Mouse (Mus musculus): ENCODE data around the gene Epc2. TPM values are rescaled to one million over a fixed set of nuclear protein-coding genes. Genes with fewer than 3 reads are reported as not detected.

Gene Epc2
- 10 to 100 TPM; 11.0 to 12.5 TPM for polyA plus RNA-seq (2017; shearing (Covaris generic))

GRCm38 (mm10) chr2:49450931-49451636 lies at the start of gene Epc2:
TSS of gene Epc2 (plus strand) at chr2:49451486.
- ATAC-seq, result peak; percentile 17

GRCm38 (mm10) chr2:49405954-49406353 lies 45.3 kb upstream of the Epc2 start:
- ATAC-seq, result no peak

GRCm38 (mm10) chr2:49411685-49412084 lies 39.6 kb upstream of the Epc2 start:
- no peak for ATAC-seq

GRCm38 (mm10) chr2:49412576-49412975 lies 38.7 kb upstream of the Epc2 start:
- ATAC-seq, result no peak

GRCm38 (mm10) chr2:49415868-49416267 lies 35.4 kb upstream of the Epc2 start:
- no peak for ATAC-seq

- ATAC-seq, result peak; percentile 81
These were observed 34.2 kb upstream of the Epc2 start for GRCm38 (mm10) chr2:49417018-49417604.

GRCm38 (mm10) chr2:49420396-49420795 lies 30.9 kb upstream of the Epc2 start:
- ATAC-seq, result no peak

GRCm38 (mm10) chr2:49423857-49424256 lies 27.4 kb upstream of the Epc2 start:
- no peak for ATAC-seq

- no peak for ATAC-seq
These were observed 26.5 kb upstream of the Epc2 start for GRCm38 (mm10) chr2:49424788-49425187.

- no peak for ATAC-seq
These were observed 25.1 kb upstream of the Epc2 start for GRCm38 (mm10) chr2:49426175-49426574.

- ATAC-seq, result no peak
These were observed 20.3 kb upstream of the Epc2 start for GRCm38 (mm10) chr2:49431015-49431414.

GRCm38 (mm10) chr2:49433211-49433610 lies 18.1 kb upstream of the Epc2 start:
- ATAC-seq, result no peak

- no peak for ATAC-seq
These were observed 5.0 kb upstream of the Epc2 start for GRCm38 (mm10) chr2:49446238-49446637.

- ATAC-seq, result no peak
These were observed 3.5 kb upstream of the Epc2 start for GRCm38 (mm10) chr2:49447586-49448475.

GRCm38 (mm10) chr2:49450467-49450866 lies 819 bp upstream of the Epc2 start:
- ATAC-seq, result no peak

- peak; percentile 73 for ATAC-seq
These were observed 438 bp downstream of the Epc2 start for GRCm38 (mm10) chr2:49451637-49452211.

- peak; percentile 83 for ATAC-seq
These were observed 1.3 kb downstream of the Epc2 start for GRCm38 (mm10) chr2:49452451-49453081.

- peak; percentile 18 for ATAC-seq
These were observed 6.5 kb downstream of the Epc2 start for GRCm38 (mm10) chr2:49457797-49458196.

- no peak for ATAC-seq
These were observed 14.5 kb downstream of the Epc2 start for GRCm38 (mm10) chr2:49465672-49466222.

GRCm38 (mm10) chr2:49467038-49467437 lies 15.8 kb downstream of the Epc2 start:
- ATAC-seq, result no peak

- ATAC-seq, result no peak
These were observed 19.9 kb downstream of the Epc2 start for GRCm38 (mm10) chr2:49471188-49471587.

All from CD4-positive, CD25-positive, alpha-beta regulatory T cell, adult 4 months (primary cell).